Mouse (Mus musculus) T-helper 1 cell (primary cell): ENCODE measurements around the gene Flcn.

Experiments
- in situ Hi-C: fragments of 300-600 bp; cut with MboI, MseI; formaldehyde crosslinking; loops from one replicate; pipeline ENCODE4 v1.15.1; 2025; ENCODE audit warnings: high pct_unique_total_duplicates

Gene Flcn

DNA sequence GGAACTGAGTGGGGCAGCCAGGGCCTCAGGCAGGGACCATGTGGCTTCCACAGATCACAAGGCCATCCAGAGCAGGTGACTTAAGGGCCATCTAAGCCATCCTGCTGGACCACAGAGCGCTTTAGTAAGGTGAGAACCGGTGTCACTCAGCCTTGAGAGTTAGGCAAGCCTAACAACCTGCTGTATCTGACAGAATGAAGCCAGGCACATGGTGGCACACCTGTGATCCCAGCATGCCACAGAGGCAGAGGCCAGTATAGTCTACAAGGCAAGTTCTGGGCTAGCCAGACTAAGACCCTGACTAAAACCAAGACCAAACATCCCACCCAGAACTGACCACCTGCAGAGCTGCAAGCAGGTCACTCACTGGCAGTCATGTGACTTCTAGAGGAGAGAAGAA is 4.2 kb downstream of the Flcn start:
- in situ Hi-C loops, result no loop called here

DNA sequence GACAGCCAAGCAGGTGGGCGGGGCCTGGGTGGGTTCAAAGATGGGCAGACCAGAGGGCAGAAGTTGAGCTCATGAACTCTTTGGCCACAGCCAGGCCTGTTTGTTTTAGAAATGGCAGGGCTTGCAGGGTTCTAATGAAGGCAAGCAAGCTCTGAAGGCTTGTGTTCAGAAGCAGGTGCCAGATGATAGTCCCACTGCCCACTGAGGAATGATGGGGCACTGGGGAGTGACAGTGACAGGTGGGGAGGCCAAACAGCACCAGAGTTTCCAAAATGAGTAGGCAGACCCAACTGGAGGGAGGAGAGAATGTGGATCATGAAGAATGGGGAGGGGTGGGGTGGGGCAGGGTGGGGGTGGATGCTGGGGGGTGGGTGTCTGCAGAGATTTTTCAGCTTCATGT is 4.6 kb downstream of the Flcn start:
- in situ Hi-C loops, result no loop called here

DNA sequence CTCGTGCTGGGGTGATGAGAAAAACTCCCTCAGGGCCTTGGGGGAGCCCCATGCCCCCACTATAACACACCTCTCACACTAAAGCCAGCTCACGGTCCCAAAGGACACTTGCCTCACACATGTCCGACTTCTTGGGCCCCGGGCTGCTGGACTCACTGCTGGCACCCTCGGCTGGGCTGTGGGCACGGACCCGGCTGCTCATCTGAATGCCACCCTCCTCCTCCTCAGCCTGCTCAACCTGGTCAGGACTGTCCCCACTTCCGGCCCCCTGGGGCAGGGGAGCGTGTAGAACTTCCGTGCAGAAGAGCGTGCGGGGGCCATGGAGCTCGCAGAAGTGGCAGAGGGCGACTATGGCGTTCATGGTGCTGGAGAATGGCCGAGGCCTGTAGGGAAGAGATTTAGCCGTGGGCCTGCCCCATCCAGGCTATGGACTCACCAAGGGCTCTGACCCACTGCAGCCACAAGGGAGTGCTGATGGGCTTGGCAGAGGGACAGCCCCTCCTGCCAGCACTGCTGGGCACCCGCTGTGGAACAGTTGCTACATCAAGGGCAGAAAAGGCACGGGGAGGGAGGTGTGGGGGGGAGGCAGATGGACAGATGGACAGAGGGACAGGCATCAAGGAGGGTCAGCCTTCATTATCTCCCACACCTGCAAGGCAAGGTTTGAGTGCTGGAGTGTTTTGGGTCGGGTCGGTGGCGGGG is 5.3 kb downstream of the Flcn start:
- in situ Hi-C loops, result no loop called here

DNA sequence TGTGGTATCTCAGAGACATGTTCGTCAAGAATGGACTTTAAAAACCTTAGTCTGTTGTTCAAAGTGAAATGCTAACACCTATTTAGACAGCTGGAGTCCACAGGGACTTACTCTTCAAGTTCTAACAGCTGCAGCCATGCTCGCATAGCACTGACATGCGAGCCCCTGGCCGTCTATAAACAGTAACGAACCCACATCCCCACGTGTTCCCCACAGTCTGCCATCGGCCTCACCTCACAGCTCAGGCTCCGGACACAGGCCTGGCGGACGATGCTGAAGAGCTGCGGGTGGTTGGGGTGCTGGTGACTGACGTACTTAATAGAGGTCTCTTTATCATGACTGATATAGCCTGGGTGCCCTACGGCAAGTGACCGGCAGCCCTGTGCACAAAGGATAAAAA is 6.3 kb downstream of the Flcn start:
- in situ Hi-C loops, result no loop called here

- in situ Hi-C loops, result no loop called here
Observed at GRCm38 (mm10) chr11:59801881-59802280, 7.9 kb downstream of the Flcn start.

- in situ Hi-C loops, result no loop called here
Observed at GRCm38 (mm10) chr11:59800412-59800811, 9.4 kb downstream of the Flcn start.

DNA sequence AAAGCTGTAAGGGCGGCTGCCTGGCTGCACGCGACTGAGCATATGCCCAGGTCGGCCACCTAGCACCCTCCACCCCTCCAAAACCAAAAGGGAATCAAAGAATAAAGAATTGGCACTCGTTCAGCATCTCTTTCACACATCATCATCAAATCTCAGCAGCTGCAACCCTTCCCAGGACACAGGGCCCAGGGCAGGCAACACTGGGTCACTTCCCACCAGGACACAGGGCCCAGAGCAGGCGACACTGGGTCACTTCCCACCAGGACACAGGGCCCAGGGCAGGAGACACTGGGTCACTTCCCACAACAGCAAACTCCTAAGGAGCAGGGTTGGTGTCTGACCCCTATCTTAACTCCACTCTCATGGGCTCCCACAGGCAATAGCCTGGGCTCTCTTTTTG is 16.4 kb downstream of the Flcn start:
- in situ Hi-C loops, result no loop called here

DNA sequence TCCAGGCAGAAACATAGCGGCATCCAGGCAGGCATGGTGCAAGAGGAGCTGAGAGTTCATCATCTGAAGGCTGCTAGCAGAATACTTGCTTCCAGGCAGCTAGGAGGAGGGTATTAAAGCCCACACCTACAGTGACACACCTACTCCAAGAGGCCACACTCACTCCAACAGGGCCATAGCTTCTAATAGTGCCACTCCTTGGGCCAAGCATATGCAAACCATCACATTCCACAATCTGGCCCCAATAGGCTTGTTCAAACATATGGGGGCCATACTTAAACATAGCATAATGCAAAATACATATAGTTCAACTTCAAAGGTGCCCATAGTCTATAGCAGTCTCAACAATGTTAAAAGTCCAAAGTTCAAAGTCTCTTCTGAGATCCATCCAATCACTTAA is 20.5 kb downstream of the Flcn start:
- in situ Hi-C loops, result no loop called here

GRCm38 (mm10) chr11:59787199-59787781 is 22.5 kb downstream of the Flcn start, which contains the start of gene Pld6:
Gene Pld6, minus strand, starts transcription at chr11:59787645.
- in situ Hi-C loops, result no loop called here

DNA sequence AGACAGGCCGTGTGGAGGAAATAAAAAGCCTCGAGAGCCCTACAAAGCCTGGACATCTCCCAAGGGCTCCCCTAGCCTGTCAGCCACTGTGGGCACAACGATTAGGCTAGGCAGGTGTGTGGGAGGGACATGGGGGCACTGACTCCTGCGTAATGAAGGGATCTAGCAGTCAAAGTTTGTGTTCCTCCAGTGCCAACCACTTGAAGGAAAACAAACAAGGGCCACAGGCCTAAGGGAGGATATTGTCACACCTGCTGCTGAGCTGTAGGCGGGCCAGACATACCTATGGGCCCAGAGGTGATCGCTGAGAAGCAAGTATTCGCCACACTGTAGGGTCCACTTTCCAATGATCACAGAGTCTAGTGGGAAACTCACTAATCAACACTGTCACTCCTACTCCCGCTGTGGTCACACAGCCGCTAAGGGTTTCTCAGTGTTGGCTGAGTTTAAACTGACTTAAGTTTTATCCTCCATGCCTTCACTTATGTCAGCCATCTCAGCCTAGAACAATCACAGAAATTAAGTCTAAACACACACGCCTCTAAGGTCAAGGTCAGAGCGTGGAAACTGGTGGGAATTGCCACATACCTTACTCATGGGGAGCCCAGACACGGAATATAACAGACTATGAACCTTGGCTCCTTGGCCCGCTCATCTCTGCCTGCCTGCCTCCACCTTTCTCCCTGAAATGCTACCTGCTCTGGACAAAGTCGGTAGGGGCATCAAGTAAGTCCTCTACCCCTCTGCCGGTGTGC is 23.2 kb downstream of the Flcn start:
- in situ Hi-C loops, result no loop called here

DNA sequence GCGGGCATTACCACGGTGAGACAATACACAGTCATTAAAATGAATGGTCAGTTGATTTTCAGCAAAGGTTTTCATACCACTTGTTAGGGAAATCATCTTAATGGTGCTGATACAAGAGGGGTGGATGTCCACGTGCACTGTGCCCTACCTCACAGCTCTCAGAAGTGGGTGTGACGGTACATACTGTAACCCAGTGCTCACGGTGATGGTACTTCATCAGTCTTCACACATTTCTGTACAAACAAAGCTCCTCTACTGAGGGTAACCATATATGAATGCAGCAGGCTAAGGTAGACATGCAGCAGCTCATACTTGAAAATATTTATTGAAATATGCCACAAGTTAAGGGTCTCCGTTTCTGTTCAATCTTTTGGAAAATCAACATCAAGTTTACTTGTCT is 26.2 kb downstream of the Flcn start:
- in situ Hi-C loops, result no loop called here

DNA sequence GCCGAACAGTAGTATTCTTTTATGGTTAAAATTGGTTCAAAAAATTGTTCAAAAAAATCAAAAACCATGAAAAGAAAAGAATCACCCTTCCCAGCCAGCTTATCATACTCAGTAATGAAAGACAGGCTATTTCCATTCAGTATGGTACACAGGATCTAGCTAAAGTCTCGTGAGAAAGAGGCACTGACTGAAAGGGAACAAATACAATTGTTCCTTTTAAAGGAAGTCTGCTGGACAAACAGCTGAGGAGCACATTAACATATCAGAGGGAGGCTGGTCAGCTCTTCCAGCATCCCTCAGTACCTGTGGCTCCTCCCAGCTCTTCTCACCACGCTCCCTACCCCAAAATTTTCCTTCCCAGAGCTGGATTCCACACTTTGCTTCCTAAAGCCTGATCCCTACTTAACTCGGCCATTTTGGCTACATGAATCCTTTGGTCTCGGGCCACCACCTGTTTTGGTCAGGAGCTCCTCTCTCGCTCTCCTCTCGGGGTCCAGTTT is 27.7 kb downstream of the Flcn start:
- in situ Hi-C loops, result no loop called here

DNA sequence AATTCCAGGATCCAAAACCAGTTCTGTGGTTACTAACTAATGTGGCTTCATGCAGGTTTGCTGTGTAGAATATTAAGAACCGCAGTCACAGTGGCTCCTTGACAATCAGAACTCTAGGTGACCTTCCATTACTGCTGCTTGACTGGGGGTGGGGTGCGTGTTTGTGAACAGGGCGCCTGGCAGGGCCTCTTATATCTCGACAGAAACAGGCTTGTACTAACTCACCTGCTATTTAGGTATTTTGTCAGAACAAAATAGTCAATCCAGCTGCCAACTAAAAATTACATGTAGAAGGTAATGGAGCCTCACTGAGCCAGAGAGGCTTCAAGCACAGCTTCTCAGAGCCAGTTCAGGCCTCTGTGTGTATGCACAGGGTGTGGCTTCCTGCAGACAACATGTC is 29.6 kb downstream of the Flcn start:
- in situ Hi-C loops, result no loop called here

- in situ Hi-C loops, result no loop called here
Observed at GRCm38 (mm10) chr11:59779406-59779805, 30.4 kb downstream of the Flcn start.

GRCm38 (mm10) chr11:59778874-59779223 is 31.0 kb downstream of the Flcn start:
- in situ Hi-C loops, result no loop called here

- in situ Hi-C loops, result no loop called here
Observed at GRCm38 (mm10) chr11:59778181-59778873, 31.5 kb downstream of the Flcn start.

DNA sequence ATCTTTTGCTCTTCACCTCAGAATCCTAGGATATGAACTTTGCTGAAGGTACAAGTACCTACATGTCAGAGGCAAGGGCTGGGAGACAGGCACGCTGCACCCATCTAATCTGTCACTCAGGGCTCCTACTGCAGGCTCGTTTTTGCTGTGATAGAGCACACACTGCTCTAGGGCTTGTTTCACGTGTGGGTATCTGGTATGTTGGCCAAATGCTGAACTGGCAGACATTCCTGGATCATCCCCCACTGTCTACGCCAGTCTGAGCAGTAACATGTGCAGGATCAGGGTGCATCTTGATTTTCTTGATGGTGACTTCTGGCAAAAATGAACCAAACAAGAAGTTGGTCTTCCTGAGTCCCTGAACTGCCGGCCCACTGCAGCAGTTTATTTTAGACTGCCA is 32.6 kb downstream of the Flcn start:
- in situ Hi-C loops, result no loop called here

DNA sequence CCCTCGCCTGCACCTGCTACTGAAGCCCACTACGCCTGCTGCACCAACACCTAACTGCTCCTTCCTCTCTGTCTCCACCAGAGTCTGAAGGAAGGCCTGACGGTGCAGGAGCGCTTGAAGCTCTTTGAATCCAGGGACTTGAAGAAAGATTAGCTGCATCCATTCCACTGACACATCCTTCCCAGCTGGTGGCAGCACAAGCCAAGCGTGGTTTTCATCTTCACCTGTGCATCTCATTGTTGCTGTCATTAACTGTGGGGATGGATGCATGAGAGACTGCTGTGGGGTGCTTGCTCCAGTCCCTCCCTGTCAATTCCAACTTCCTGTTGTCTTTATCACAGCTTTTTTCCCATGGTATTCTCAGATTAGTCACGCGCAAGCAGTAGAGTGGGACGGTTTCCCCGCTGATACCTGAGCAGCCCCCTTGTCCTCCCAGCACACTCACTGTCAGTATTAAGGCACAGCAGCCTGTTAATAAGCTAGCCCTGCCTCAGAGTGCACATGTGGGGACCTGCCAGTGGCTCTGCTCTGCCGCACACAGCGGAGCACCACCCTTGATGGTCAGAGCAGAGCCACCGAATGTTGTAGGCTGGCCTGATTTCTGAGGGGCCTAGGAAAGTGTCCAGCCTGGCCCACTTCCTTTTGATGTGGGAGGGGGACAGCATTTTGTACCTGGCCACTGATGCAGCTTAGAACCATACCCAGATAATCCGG is 34.2 kb downstream of the Flcn start:
- in situ Hi-C loops, result no loop called here

- in situ Hi-C loops, result no loop called here
Observed at GRCm38 (mm10) chr11:59774522-59774921, 35.3 kb downstream of the Flcn start.

- in situ Hi-C loops, result no loop called here
Observed at GRCm38 (mm10) chr11:59772902-59773301, 36.9 kb downstream of the Flcn start.

- in situ Hi-C loops, result no loop called here
Observed at GRCm38 (mm10) chr11:59772291-59772690, 37.5 kb downstream of the Flcn start.

GRCm38 (mm10) chr11:59770753-59771152 is 39.1 kb downstream of the Flcn start:
- in situ Hi-C loops, result no loop called here
